Mouse (Mus musculus): Measurements from ENCODE around the gene Atg16l2.

Gene Atg16l2

GRCm38 (mm10) chr7:101301881-101302456 is at the start of gene Atg16l2:
Gene Atg16l2, minus strand, starts transcription at chr7:101302251.
- peak; percentile 98 for DNase-seq (ENCODE audit: low read depth, low spot score)

GRCm38 (mm10) chr7:101349861-101350260 is 47.8 kb upstream of the Atg16l2 start:
- no peak for DNase-seq (ENCODE audit: low read depth, low spot score)

DNA sequence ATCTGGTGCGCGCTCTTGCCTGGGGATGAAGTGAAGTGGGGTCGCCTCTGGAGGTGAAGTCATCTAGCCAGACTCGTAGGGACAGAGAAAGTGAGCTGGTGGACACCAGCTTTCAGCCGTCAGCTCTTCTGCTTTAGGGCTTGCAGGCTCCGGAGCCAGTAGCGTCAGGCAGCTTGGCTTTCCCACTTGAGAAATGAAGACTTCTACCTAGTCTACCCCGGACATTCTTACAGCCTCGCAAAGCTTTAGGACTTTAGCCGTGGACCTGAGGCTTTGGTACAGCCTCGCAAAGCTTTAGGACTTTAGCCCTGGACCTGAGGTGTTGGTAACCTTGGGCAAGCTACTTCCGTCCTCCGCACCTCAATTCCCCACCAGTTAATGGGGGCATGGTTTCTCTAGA is 46.3 kb upstream of the Atg16l2 start:
- DNase-seq (ENCODE audit: low read depth, low spot score) = peak; percentile 36

DNA sequence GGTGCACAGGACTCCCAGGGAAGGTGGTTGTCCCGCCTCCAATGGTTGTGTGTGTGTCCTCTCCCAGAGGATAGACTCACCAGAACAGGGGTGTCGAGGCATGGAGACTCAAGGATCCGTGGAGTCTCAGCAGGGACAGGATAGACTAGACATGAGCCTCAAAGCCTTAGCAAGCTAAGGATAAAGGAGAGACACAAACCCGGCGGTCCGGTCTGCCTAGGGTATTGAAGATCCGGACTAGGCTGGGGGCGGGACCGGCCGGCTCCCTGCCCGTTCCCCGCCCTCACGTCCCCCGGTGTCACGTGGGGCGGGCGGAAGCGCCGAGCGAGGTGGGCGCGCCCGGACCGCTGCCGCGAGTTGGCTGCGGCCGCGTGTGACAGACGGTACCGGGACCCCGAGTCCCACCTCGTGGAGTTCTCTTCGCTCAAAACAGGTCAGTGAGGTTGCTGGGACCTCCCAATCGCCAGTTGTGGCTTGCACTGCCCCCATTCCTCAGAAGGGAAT is 45.8 kb upstream of the Atg16l2 start, which contains the start of gene Arap1:
TSS of gene Arap1 (plus strand) at position 301 of the 504 bp plus-strand sequence.
- DNase-seq (ENCODE audit: low read depth, low spot score) = peak; percentile 81

DNA sequence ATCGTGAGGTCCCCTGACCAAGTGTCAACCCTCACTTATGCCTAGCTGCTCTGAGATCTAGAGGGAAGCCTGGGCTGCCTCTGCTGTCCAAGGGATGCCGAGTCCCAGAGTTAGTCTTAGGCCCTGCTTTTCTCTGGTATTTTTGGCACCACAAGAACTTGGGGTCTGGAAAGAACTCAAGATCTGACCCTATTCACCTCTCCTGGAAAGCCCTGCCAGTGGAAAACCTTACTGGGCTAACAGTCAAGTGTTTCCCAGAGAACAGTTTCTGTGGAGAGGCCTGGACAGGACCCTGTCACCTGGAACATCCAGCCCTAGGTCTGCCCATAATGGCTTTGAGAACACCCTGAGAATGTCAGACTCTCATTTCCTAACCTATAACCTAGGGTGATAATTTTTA is 44.9 kb upstream of the Atg16l2 start:
- no peak for DNase-seq (ENCODE audit: low read depth, low spot score)

- DNase-seq (ENCODE audit: low read depth, low spot score) = no peak
These were observed 42.8 kb upstream of the Atg16l2 start for GRCm38 (mm10) chr7:101344892-101345291.

- no peak for DNase-seq (ENCODE audit: low read depth, low spot score)
These were observed 41.1 kb upstream of the Atg16l2 start for GRCm38 (mm10) chr7:101343135-101343534.

GRCm38 (mm10) chr7:101341405-101341804 is 39.4 kb upstream of the Atg16l2 start:
- peak; percentile 40 for DNase-seq (ENCODE audit: low read depth, low spot score)

DNA sequence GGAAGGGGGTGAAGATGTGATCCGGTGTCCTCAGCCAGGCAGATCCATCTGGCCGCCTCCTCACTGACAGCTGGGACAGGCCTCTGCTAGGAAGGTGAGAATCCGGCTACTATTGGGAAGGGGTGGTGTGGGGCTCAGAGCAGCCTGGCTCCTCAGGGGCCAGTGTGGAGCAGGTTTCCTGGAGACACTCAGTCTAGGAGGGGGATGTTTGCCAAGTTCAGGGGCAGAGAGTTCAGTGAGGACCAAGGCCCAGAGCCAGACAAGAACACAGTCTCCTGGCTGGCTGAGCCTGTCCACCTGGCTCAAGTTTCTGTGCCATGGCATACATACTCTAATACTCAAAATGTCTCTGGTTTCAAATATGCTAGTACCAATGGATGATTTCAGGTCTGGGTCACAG is 35.4 kb upstream of the Atg16l2 start:
- no peak for DNase-seq (ENCODE audit: low read depth, low spot score)

DNA sequence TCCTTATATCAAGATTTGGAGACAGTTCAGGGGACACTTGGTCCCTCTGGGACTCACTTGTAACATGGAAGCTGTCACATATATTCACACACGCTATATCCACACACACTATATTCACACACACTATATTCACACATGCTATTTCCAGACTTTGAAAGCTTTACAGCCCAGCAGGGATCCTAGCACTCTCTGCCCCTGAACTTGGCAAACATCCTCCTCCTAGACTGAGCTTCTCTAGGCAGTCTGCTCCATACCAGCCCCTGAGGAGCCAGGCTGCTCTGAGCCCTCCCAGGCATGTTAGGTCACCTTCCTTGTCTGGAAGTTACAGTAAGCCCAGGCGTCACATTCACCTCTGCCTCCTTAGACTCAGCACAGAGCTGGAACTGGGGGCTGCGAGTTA is 34.6 kb upstream of the Atg16l2 start:
- DNase-seq (ENCODE audit: low read depth, low spot score) = no peak

GRCm38 (mm10) chr7:101335228-101335627 is 33.2 kb upstream of the Atg16l2 start:
- DNase-seq (ENCODE audit: low read depth, low spot score) = no peak

GRCm38 (mm10) chr7:101332045-101332831 is 30.2 kb upstream of the Atg16l2 start:
- DNase-seq (ENCODE audit: low read depth, low spot score) = no peak

- DNase-seq (ENCODE audit: low read depth, low spot score) = no peak
These were observed 28.8 kb upstream of the Atg16l2 start for GRCm38 (mm10) chr7:101330841-101331173.

- no peak for DNase-seq (ENCODE audit: low read depth, low spot score)
These were observed 28.2 kb upstream of the Atg16l2 start for GRCm38 (mm10) chr7:101330074-101330840.

GRCm38 (mm10) chr7:101329606-101330005 is 27.6 kb upstream of the Atg16l2 start:
- no peak for DNase-seq (ENCODE audit: low read depth, low spot score)

GRCm38 (mm10) chr7:101328621-101329158 is 26.6 kb upstream of the Atg16l2 start:
- DNase-seq (ENCODE audit: low read depth, low spot score) = no peak

GRCm38 (mm10) chr7:101327786-101328185 is 25.7 kb upstream of the Atg16l2 start:
- no peak for DNase-seq (ENCODE audit: low read depth, low spot score)

DNA sequence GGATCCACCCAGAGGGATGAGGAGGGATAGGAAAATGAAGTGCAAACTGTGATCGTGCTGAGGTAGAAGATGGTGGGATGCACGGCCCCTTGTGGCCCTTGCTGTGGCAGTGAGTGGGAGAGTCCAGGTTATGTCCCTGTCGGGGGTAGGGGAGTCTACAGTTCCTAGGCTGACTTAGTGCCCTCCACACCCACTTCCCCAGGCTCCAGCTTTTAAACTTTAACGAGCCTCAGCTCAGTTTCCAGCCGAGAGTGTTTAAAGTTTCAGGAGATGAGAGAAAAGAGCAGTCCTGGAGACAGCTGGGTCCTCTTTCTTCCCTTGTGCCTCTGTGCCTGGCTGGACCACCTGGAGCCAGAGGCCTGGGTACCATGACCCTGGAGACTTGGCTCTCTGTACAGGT is 25.2 kb upstream of the Atg16l2 start:
- no peak for DNase-seq (ENCODE audit: low read depth, low spot score)

- DNase-seq (ENCODE audit: low read depth, low spot score) = no peak
These were observed 24.0 kb upstream of the Atg16l2 start for GRCm38 (mm10) chr7:101326006-101326405.

- DNase-seq (ENCODE audit: low read depth, low spot score) = no peak
These were observed 22.3 kb upstream of the Atg16l2 start for GRCm38 (mm10) chr7:101324142-101324962.

DNA sequence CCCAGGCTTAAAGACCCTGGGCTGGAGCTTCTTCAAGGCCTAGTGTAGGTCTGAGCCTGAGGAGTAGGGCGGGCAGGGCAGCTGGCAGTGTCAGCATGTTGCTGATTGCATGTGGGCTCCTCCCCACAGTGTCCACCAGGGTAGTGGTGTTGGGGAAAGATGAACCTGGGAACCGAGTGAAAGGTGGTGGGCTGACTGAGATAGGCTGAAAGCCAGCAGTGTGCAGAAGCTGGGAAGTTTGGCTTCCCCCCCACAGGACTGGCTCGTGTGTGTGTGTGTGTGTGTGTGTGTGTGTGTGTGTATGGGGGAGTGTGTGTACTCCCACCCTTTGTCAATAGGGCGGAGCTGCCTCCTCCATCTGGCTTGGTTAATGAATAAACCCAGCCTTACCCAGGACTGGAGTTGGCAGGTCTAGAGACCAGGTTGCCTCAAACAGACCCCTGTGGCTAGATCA is 21.1 kb upstream of the Atg16l2 start:
- no peak for DNase-seq (ENCODE audit: low read depth, low spot score)
